Mouse (Mus musculus) hindbrain, embryonic 13.5 days (tissue): Measurements from ENCODE around the gene Lyl1. TPM values are rescaled to one million over a fixed set of nuclear protein-coding genes. Genes with fewer than 3 reads are reported as not detected.

ENCODE experiments used
- ATAC-seq: fragments of 200-750 bp; cut with Nextera tagmentation; 2 replicates; pipeline ENCODE4 v1.8.0; 2017; ENCODE audit warnings: moderate TSS enrichment; ENCODE audit not compliant: low FRiP score
- H3K27ac ChIP-seq: fragments of 300-500 bp; sonication (generic); 2 replicates; pipeline ENCODE4 v1.5.1; 2015; ENCODE audit warnings: inconsistent platforms, mild to moderate bottlenecking, moderate library complexity
- H3K27me3 ChIP-seq: fragments of 300-500 bp; sonication (generic); 2 replicates; pipeline ENCODE4 v1.6.1; 2015; ENCODE audit warnings: mild to moderate bottlenecking, inconsistent platforms
- H3K36me3 ChIP-seq: fragments of 300-500 bp; sonication (generic); 2 replicates; pipeline ENCODE4 v1.6.1; 2015; ENCODE audit warnings: mild to moderate bottlenecking, inconsistent platforms
- H3K4me1 ChIP-seq: fragments of 300-500 bp; sonication (generic); replicated peaks from 2 replicates; pipeline ENCODE4 v1.6.1; 2015; ENCODE audit warnings: inconsistent platforms
- H3K4me2 ChIP-seq: fragments of 300-500 bp; sonication (generic); 2 replicates; pipeline ENCODE4 v1.6.1; 2015; ENCODE audit warnings: inconsistent platforms, mild to moderate bottlenecking, moderate library complexity
- H3K4me3 ChIP-seq: fragments of 300-500 bp; sonication (generic); 2 replicates; pipeline ENCODE4 v1.5.1; 2015; ENCODE audit warnings: mild to moderate bottlenecking, inconsistent platforms
- H3K9ac ChIP-seq: fragments of 300-500 bp; sonication (generic); 2 replicates; pipeline ENCODE4 v1.6.1; 2015; ENCODE audit warnings: mild to moderate bottlenecking, inconsistent platforms
- H3K9me3 ChIP-seq: fragments of 300-500 bp; sonication (generic); 2 replicates; pipeline ENCODE4 v1.6.1; 2016; ENCODE audit warnings: inconsistent platforms
- WGBS: fragments of 180-500 bp; shearing (Covaris S2); methylation state at CpG from one replicate; pipeline ENCODE4 v1.1.7; 2015; 5-methylcytosine and 5-hydroxymethylcytosine counted together
- polyA plus RNA-seq: library from polyadenylated mRNA; unstranded; fragments of >200 nt; fragmentation: Nextera tagmentation; extraction: Ambion mirVana; gene quantifications from 2 replicates; pipeline ENCODE4 v1.2.1, GENCODE M21; 2015

The Lyl1 gene
- polyA plus RNA-seq, 1 experiment from 2014 or later: 4.2 TPM

GRCm38 (mm10) chr8:84732545-84732944 is 31.3 kb downstream of the Lyl1 start:
- peaks cover 66% of the 10 kb centered on the region for H3K27me3 ChIP-seq
- no peaks in the 10 kb centered on the region for H3K36me3 ChIP-seq
- H3K4me2 ChIP-seq: no peak overlapping the region
- WGBS: 72% methylated on average over 5 of the region's 5 CpGs
- H3K9ac ChIP-seq: peak overlapping the region; percentile 39; the same call in 1 of the 2 replicates
- ATAC-seq: no peak
- no peak overlapping the region for H3K4me3 ChIP-seq
- peak overlapping the region; percentile 90 for H3K27ac ChIP-seq
- H3K9me3 ChIP-seq: no peaks in the 10 kb centered on the region
- H3K4me1 ChIP-seq: peaks cover 88% of the 10 kb centered on the region

GRCm38 (mm10) chr8:84732996-84733395 is 31.7 kb downstream of the Lyl1 start:
- no peak overlapping the region for H3K4me3 ChIP-seq
- H3K4me1 ChIP-seq: peaks cover 90% of the 10 kb centered on the region
- ATAC-seq: no peak
- no peak overlapping the region for H3K4me2 ChIP-seq
- no peaks in the 10 kb centered on the region for H3K9me3 ChIP-seq
- H3K27ac ChIP-seq: peak overlapping the region; percentile 90
- 50% methylated on average over 6 of the region's 6 CpGs for WGBS
- peaks cover 70% of the 10 kb centered on the region for H3K27me3 ChIP-seq
- peak overlapping the region; percentile 39; the same call in 1 of the 2 replicates for H3K9ac ChIP-seq
- H3K36me3 ChIP-seq: no peaks in the 10 kb centered on the region

- H3K36me3 ChIP-seq: no peaks in the 10 kb centered on the region
- H3K9ac ChIP-seq: 0 out of 2 replicates have a peak overlapping the region, but pooled peaks have one; percentile 29
- H3K27me3 ChIP-seq: peaks cover 77% of the 10 kb centered on the region
- H3K4me2 ChIP-seq: no peak overlapping the region
- no peak for ATAC-seq
- H3K4me1 ChIP-seq: peaks cover 90% of the 10 kb centered on the region
- WGBS: 78% methylated on average over 6 of the region's 6 CpGs
- no peak overlapping the region for H3K4me3 ChIP-seq
- H3K27ac ChIP-seq: peak overlapping the region; percentile 90
- H3K9me3 ChIP-seq: no peaks in the 10 kb centered on the region
Observed at GRCm38 (mm10) chr8:84733959-84734358, 32.7 kb downstream of the Lyl1 start.

GRCm38 (mm10) chr8:84734680-84735079 is 33.4 kb downstream of the Lyl1 start:
- Histone ChIP-seq H3K4me3 (no peak overlapping the region), H3K9ac (no peak overlapping the region), H3K9me3 (no peaks in the 10 kb centered on the region), H3K4me2 (no peak overlapping the region), H3K27me3 (peaks cover 84% of the 10 kb centered on the region), H3K4me1 (peaks cover 89% of the 10 kb centered on the region), H3K36me3 (no peaks in the 10 kb centered on the region), H3K27ac (no peak overlapping the region)
- no peak for ATAC-seq
- 92% methylated on average over 2 of the region's 2 CpGs for WGBS

DNA sequence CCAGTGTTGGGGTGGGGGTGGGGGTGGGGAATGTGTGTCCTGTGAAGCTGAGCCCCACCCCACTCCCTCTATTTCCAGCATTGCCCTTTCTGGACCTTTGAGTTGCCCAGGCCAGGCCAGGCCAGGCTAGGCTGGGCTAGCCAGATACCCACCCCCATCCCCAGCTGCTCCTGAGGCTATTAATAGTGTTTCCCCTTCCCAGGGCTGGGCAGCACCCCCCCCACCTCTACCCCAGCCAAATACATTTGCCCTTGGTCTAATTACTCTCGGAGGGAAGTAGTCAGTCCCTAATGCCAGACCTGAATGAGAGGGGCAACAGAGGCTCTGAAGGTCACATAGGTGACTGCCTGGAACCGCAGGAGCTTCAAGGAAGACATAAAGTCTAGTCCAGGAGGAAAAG is 34.3 kb downstream of the Lyl1 start:
- Histone ChIP-seq H3K4me2 (no peak overlapping the region), H3K27me3 (peaks cover 87% of the 10 kb centered on the region)

GRCm38 (mm10) chr8:84736521-84736920 is 35.3 kb downstream of the Lyl1 start:
- H3K9ac ChIP-seq: 0 out of 2 replicates have a peak overlapping the region, but pooled peaks have one; percentile 21

More for the DNA sequence above, 34.3 kb downstream of the Lyl1 start:
- no peak for ATAC-seq
- H3K4me1 ChIP-seq: peaks cover 89% of the 10 kb centered on the region
- no peak overlapping the region for H3K27ac ChIP-seq
- H3K9ac ChIP-seq: no peak overlapping the region
- H3K36me3 ChIP-seq: no peaks in the 10 kb centered on the region
- H3K4me3 ChIP-seq: no peak overlapping the region
- 58% methylated on average over 2 of the region's 2 CpGs for WGBS
- no peaks in the 10 kb centered on the region for H3K9me3 ChIP-seq

GRCm38 (mm10) chr8:84737608-84738007 is 36.4 kb downstream of the Lyl1 start:
- Histone ChIP-seq H3K27ac (no peak overlapping the region; the same call in 1 of the 2 replicates), H3K36me3 (no peaks in the 10 kb centered on the region), H3K4me1 (peaks cover 89% of the 10 kb centered on the region), H3K9me3 (no peaks in the 10 kb centered on the region), H3K4me3 (peak overlapping the region; percentile 15; the same call in 1 of the 2 replicates), H3K4me2 (peak overlapping the region; percentile 35), H3K9ac (peak overlapping the region; percentile 39; the same call in 1 of the 2 replicates), H3K27me3 (peaks cover 100% of the 10 kb centered on the region)
- WGBS: 2% methylated on average over 16 of the region's 16 CpGs
- no peak for ATAC-seq

More at GRCm38 (mm10) chr8:84736521-84736920, 35.3 kb downstream of the Lyl1 start:
- Histone ChIP-seq H3K4me3 (no peak overlapping the region), H3K9me3 (no peaks in the 10 kb centered on the region), H3K4me2 (no peak overlapping the region), H3K36me3 (no peaks in the 10 kb centered on the region), H3K27me3 (peaks cover 92% of the 10 kb centered on the region), H3K4me1 (peaks cover 89% of the 10 kb centered on the region), H3K27ac (no peak overlapping the region)
- 69% methylated on average over 4 of the region's 4 CpGs for WGBS
- ATAC-seq: no peak

- no peaks in the 10 kb centered on the region for H3K9me3 ChIP-seq
- ATAC-seq: no peak
- peaks cover 89% of the 10 kb centered on the region for H3K4me1 ChIP-seq
- H3K27ac ChIP-seq: peak overlapping the region; percentile 64
- peak overlapping the region; percentile 51 for H3K9ac ChIP-seq
- H3K27me3 ChIP-seq: peaks cover 100% of the 10 kb centered on the region
- H3K36me3 ChIP-seq: no peaks in the 10 kb centered on the region
- H3K4me3 ChIP-seq: no peak overlapping the region
- 3% methylated on average over 10 of the region's 10 CpGs for WGBS
- H3K4me2 ChIP-seq: peak overlapping the region; percentile 35; the same call in 1 of the 2 replicates
Observed at GRCm38 (mm10) chr8:84738266-84738665, 37.0 kb downstream of the Lyl1 start.

DNA sequence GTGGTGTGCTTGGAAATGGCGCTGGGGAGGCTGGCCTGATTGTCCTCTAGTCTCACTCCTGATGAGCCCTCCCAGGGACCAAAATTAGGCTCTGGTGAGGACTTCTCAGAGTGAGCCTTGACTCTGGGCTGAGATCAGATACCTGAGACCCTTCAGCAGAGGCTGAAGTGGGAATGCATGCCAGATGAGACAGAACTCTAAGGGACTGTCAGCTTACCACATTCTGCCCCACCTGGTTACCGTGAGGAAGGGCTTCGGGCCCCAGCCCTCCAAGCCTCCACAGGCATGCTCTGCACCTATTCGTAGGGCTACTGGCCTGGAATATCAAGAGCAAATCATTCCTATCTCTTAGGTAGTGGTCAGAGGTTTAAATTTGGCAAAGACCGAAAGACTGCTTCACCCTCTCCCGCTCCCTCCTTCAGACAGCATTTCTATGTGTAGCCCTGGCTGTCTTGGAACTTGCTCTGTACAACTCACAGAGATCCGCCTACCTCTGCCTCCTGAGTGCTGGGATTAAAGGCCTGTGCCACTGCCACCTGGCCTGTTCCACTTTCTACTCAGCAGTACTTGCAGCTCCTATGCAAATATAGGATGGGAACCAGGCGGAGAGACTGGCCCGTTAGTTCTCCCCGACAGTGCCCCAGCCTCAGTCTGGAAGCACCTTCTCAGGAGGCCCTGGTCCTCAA is 37.6 kb downstream of the Lyl1 start:
- Histone ChIP-seq H3K27me3 (peaks cover 100% of the 10 kb centered on the region), H3K4me2 (no peak overlapping the region), H3K4me3 (no peak overlapping the region), H3K27ac (peak overlapping the region; percentile 64), H3K9ac (peak overlapping the region; percentile 51; the same call in 1 of the 2 replicates), H3K9me3 (no peaks in the 10 kb centered on the region), H3K36me3 (no peaks in the 10 kb centered on the region), H3K4me1 (peaks cover 91% of the 10 kb centered on the region)
- WGBS: 38% methylated on average over 10 of the region's 10 CpGs
- ATAC-seq: no peak

- WGBS: 4% methylated on average over 1 of the region's 1 CpGs
- Histone ChIP-seq H3K4me2 (no peak overlapping the region), H3K4me3 (no peak overlapping the region), H3K9me3 (no peaks in the 10 kb centered on the region), H3K9ac (peak overlapping the region; percentile 1; the same call in 1 of the 2 replicates), H3K36me3 (no peaks in the 10 kb centered on the region), H3K4me1 (peaks cover 93% of the 10 kb centered on the region), H3K27ac (peak overlapping the region; percentile 64), H3K27me3 (peaks cover 100% of the 10 kb centered on the region)
- ATAC-seq: no peak
Observed at GRCm38 (mm10) chr8:84739401-84739742, 38.1 kb downstream of the Lyl1 start.

DNA sequence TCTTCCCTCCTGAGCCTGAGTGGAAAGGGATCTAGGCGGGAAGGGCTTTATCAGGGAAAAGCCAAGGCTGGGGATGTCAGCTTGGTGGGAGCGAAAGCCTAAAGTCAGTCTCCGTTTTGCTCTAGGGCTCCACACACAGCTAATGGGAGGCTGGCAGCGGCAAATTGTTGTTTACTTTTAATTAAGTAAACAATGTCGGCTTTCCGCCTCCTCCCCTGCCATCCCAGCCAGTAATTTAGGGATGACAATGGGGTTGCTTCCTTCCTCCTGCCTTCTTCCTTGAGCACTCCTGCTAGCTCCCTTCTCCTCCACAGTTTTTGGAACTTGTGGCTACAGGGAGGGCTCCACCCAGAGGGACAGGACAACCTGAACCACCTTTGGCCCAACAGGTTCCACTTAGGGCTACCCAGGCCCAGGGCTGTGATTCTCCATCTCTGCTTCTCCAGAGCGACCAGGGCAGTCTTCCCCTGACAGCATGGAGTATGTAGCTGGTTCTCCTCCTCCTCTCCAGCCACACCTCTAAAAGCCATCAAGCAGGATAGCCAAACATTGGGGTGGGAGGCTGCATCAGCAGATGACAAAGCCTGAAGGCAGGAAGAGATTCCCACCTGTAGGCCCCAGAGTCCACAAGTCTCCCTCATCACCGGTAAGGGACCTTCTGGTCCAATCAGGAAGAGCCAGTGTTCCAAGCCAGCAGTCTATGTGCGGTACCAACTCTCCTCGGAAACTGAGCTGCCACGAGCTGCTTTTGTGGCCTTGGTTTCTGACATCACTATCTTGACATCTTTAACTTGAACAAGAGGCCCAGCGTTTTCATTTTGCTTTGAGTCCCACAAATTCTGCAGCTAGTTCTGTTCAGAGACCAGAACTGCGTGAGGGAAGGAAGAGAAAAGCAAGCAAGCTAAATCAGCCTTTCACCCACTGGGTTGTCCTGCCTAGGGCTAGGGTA is 39.9 kb downstream of the Lyl1 start:
- H3K27me3 ChIP-seq: peaks cover 100% of the 10 kb centered on the region
- H3K4me1 ChIP-seq: peaks cover 95% of the 10 kb centered on the region
- ATAC-seq: no peak
- H3K9me3 ChIP-seq: no peaks in the 10 kb centered on the region
- no peak overlapping the region for H3K4me2 ChIP-seq
- H3K4me3 ChIP-seq: no peak overlapping the region
- WGBS: 27% methylated on average over 13 of the region's 13 CpGs
- 0 out of 2 replicates have a peak overlapping the region, but pooled peaks have one; percentile 9 for H3K9ac ChIP-seq
- H3K27ac ChIP-seq: peak overlapping the region; percentile 75; the same call in 1 of the 2 replicates
- no peaks in the 10 kb centered on the region for H3K36me3 ChIP-seq
